Mouse (Mus musculus): ENCODE results near the gene Atxn7l1.

- TF ChIP-seq CTCF (IDR thresholded peaks at IDR 0.05; ENCODE audit: extremely low read depth, insufficient read depth, insufficient read length, insufficient replicate concordance) (no peak), POLR2A (IDR thresholded peaks at IDR 0.05; ENCODE audit: low read depth, low read length) (no peak)
Measured at GRCm38 (mm10) chr12:33102342-33103115, 45.0 kb upstream of the Atxn7l1 start.

Measured in spleen, adult 2 months (tissue).